Mouse (Mus musculus) liver, embryonic 14.5 days (tissue): ENCODE measurements around the gene Satb2.

Experiments used
- CTCF ChIP-seq: IDR thresholded peaks from 2 replicates; pipeline ENCODE4 v1.5.1; 2016; ENCODE audit warnings: antibody characterized with exemption, low read depth, control low read depth
- EP300 ChIP-seq: IDR thresholded peaks from 2 replicates; pipeline ENCODE4 v1.6.1; 2016; ENCODE audit warnings: antibody characterized with exemption, low read depth

GRCm38 (mm10) chr1:56973593-56973950 lies 4.9 kb downstream of the Satb2 start:
- TF ChIP-seq CTCF = no peak
- TF ChIP-seq EP300 = no peak
